Mouse (Mus musculus) mammary gland, adult 2 months (tissue): ENCODE data around the gene Gm4788. TPM values are rescaled to one million over a fixed set of nuclear protein-coding genes. Genes with fewer than 3 reads are reported as not detected.

ENCODE experiments used
- polyA plus RNA-seq: library from polyadenylated mRNA; depleted of rRNA; stranded (reverse); fragments of >200 nt; gene quantifications from 2 replicates; pipeline ENCODE4 v1.2.3, GENCODE M21; 2012; ENCODE audit warnings: low replicate concordance; rRNA removed

Gene Gm4788
- 0.04 TPM in 1 of 2 replicates, not detected in the other for polyA plus RNA-seq

DNA sequence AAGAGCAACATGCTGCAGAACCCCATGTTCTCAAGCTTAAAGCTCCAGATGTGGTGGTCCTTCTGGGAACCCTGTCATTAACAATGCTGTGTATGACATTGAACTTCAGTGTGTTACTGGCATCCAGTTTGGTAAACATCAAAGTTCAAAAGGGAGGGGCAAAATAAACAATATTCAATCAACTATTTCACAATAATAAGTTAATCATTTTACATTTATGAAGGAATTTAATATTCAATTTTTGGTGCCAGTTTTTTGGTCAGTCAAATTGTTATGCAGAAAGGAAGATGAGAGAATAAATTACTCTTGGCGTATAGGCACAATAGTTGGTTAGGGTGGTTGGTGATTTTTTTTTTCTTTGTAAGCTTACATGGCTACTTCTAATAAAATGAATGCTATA is at the start of gene Gm4788:
Gene Gm4788, minus strand, starts transcription at position 101 of the 400 bp plus-strand sequence.

Other genes starting within 250 kb of the Gm4788 start
- 0.11 TPM in 1 of 2 replicates, not detected in the other for gene Cfhr1, start 221.0 kb downstream of the Gm4788 start, polyA plus RNA-seq
- 0.48 TPM in 1 of 2 replicates, not detected in the other for gene Cfhr2, start 77.5 kb upstream of the Gm4788 start, polyA plus RNA-seq